Mouse (Mus musculus) heart, embryonic 14.5 days (tissue): ENCODE data around the gene Trpc2. TPM values are rescaled to one million over a fixed set of nuclear protein-coding genes. Genes with fewer than 3 reads are reported as not detected.

Experiments used
- ATAC-seq: fragments of 200-750 bp; cut with Nextera tagmentation; 2 replicates; pipeline ENCODE4 v1.8.0; 2017; ENCODE audit warnings: low read depth, moderate TSS enrichment; ENCODE audit not compliant: insufficient number of reproducible peaks, insufficient read depth, low FRiP score
- H3K27ac ChIP-seq, 2 experiments: fragments of 200-500 bp in 1 of 2; fragments of 300-500 bp in 1 of 2; sonication (generic) in 1 of 2; replicated peaks in 1 of 2; 2 replicates each; pipeline ENCODE4 v1.5.1; 2012 to 2014; ENCODE audit warnings: low read depth in 2 of 2, low read length in 2 of 2, control low read depth in 1 of 2, mild to moderate bottlenecking in 1 of 2, mixed read lengths in 1 of 2; ENCODE audit not compliant: control insufficient read depth in 1 of 2, insufficient read depth in 1 of 2
- H3K27me3 ChIP-seq: fragments of 300-500 bp; sonication (generic); 2 replicates; pipeline ENCODE4 v1.6.1; 2014; ENCODE audit warnings: mild to moderate bottlenecking, low read length, control low read depth; ENCODE audit not compliant: control insufficient read depth, insufficient read depth
- H3K36me3 ChIP-seq: fragments of 300-500 bp; sonication (generic); 2 replicates; pipeline ENCODE4 v1.6.1; 2014; ENCODE audit warnings: mild to moderate bottlenecking, control low read depth, low read length, mixed read lengths; ENCODE audit not compliant: control insufficient read depth, insufficient read depth
- H3K4me1 ChIP-seq, 2 experiments: fragments of 200-500 bp in 1 of 2; fragments of 300-500 bp in 1 of 2; sonication (generic) in 1 of 2; 2 replicates each; pipeline ENCODE4 v1.6.1; 2012 to 2014; ENCODE audit warnings: low read length in 2 of 2, control low read depth in 1 of 2, mixed read lengths in 1 of 2; ENCODE audit not compliant: control insufficient read depth in 2 of 2, insufficient read depth in 2 of 2
- H3K4me2 ChIP-seq: fragments of 300-500 bp; sonication (generic); 2 replicates; pipeline ENCODE4 v1.6.1; 2014; ENCODE audit warnings: mild to moderate bottlenecking, low read length
- H3K4me3 ChIP-seq, 2 experiments: fragments of 200-500 bp in 1 of 2; fragments of 300-500 bp in 1 of 2; sonication (generic) in 1 of 2; 2 replicates each; pipeline ENCODE4 v1.5.1; 2012 to 2014; ENCODE audit warnings: low read length in 2 of 2, mild to moderate bottlenecking in 2 of 2, control low read depth in 1 of 2, low read depth in 1 of 2, moderate library complexity in 1 of 2; ENCODE audit not compliant: control insufficient read depth in 1 of 2, insufficient read depth in 1 of 2
- H3K9ac ChIP-seq: fragments of 300-500 bp; sonication (generic); 2 replicates; pipeline ENCODE4 v1.6.1; 2014; ENCODE audit warnings: mild to moderate bottlenecking, low read length
- H3K9me3 ChIP-seq: fragments of 300-500 bp; sonication (generic); 2 replicates; pipeline ENCODE4 v1.6.1; 2016; ENCODE audit warnings: low read length, control low read depth; ENCODE audit not compliant: control insufficient read depth
- WGBS: fragments of 180-500 bp; shearing (Covaris S2); extraction: QIAGEN DNeasy Blood & Tissue Kit; methylation state at CpG from one replicate; pipeline ENCODE4 v1.1.7; 2014; 5-methylcytosine and 5-hydroxymethylcytosine counted together
- polyA plus RNA-seq: library from polyadenylated mRNA; unstranded; fragments of >200 nt; fragmentation: Nextera tagmentation; extraction: Ambion mirVana; gene quantifications from 2 replicates; pipeline ENCODE4 v1.2.1, GENCODE M21; 2014

The Trpc2 gene
- polyA plus RNA-seq, 1 experiment from 2014 or later: not detected

DNA sequence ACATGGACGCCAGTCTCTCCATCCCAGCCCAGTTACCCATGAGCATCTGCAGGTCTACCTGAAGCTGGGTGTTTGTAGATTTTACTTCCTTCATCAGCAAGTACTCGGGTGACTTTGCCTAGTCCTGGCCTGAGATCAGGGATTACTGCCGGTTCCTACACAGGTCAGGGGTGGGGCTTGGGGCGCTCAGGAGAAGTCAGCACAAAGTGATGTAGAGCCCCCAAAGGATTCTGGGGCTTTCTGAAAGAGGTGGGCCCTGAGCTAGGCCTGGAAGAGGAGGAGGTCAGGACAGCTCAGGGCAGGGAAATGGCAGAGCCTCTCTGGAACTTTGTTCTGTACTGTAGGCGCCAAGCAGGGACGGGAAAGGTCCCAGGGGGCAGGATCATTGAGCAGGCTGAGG, 19.8 kb downstream of the Trpc2 start:
- no peaks in the 10 kb centered on the region for H3K27me3 ChIP-seq
- no peak overlapping the region for H3K9ac ChIP-seq
- H3K4me1 ChIP-seq: peaks cover 39 to 43% of the 10 kb centered on the region in 2 experiments
- H3K4me3 ChIP-seq: no peak overlapping the region
- H3K4me2 ChIP-seq: no peak overlapping the region
- no peaks in the 10 kb centered on the region for H3K9me3 ChIP-seq
- no peak for ATAC-seq
- WGBS: 45% methylated on average over 6 of the region's 6 CpGs
- H3K27ac ChIP-seq: peak overlapping the region in 1 of 2 experiments; percentile 16; a peak in 1 of 4 replicates
- no peaks in the 10 kb centered on the region for H3K36me3 ChIP-seq

DNA sequence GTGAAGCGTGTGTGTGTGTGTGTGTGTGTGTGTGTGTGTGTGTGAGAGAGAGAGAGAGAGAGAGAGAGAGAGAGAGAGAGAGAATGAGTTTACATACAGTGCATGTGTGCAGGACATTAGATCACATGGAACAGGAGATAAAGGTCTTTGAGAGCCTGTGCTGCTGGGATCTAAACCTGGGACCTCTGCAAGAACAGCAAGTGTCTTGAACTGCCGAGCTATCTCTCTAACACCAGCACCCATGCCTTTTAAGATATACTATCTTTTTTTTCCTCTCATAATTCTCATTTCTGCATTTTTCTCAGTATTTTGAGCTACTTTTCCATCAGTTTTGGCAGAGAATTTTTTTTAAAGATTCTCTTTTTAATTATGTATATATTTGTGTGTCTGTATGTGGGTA, 20.6 kb downstream of the Trpc2 start:
- no peak overlapping the region for H3K27ac ChIP-seq
- 43% methylated on average over 2 of the region's 2 CpGs for WGBS
- H3K36me3 ChIP-seq: no peaks in the 10 kb centered on the region
- no peaks in the 10 kb centered on the region for H3K27me3 ChIP-seq
- no peaks in the 10 kb centered on the region for H3K9me3 ChIP-seq
- H3K4me3 ChIP-seq: no peak overlapping the region
- no peak overlapping the region for H3K9ac ChIP-seq
- no peak overlapping the region for H3K4me2 ChIP-seq
- ATAC-seq: no peak
- peaks cover 39 to 43% of the 10 kb centered on the region in 2 experiments for H3K4me1 ChIP-seq

DNA sequence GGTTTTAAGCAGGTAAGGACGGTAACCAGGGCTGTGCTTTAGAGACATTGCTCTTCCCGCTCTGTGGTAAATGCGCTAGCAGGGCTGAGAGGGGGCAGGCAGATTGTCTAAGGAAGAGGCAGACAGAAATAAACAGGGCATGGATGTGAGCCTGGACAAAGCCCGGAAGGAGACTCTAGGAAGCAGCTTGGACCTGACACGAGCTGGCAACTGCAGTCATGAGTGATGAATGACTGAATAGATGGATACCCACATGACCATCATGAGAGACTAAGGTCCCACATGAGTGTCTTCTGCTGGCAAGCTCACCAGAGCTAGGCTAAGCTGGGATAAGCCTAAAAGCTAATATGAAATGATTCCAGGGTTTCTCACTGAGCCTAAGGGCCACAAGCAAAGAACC, 21.2 kb downstream of the Trpc2 start:
- Histone ChIP-seq H3K36me3 (no peaks in the 10 kb centered on the region), H3K27ac (no peak overlapping the region), H3K9me3 (no peaks in the 10 kb centered on the region), H3K27me3 (no peaks in the 10 kb centered on the region), H3K4me3 (no peak overlapping the region), H3K9ac (no peak overlapping the region), H3K4me2 (no peak overlapping the region), H3K4me1 (peaks cover 39 to 42% of the 10 kb centered on the region in 2 experiments)
- 52% methylated on average over 5 of the region's 5 CpGs for WGBS
- no peak for ATAC-seq

DNA sequence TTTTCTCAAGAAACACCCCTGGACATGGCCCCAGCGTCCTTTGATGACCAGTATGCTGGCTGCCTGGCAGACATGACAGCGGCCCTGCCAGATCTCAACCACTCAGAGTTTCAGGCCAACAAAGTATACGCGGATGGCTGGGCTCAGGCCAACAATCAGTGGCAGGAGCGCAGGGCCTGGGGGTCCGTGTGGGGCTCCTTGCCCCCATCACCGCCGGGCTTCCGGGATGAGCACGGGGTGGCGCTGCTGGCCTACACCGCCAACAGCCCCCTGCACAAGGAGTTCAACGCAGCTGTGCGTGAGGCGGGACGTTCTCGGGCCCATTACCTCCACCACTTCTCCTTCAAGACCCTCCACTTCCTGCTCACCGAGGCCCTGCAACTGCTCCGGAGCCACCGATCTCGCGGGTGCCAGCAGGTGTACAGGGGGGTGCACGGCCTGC, 23.8 kb downstream of the Trpc2 start:
- 0 out of 2 replicates have a peak, but pooled peaks have one; percentile 23 for ATAC-seq
- H3K36me3 ChIP-seq: no peaks in the 10 kb centered on the region
- no peak overlapping the region for H3K27ac ChIP-seq
- H3K27me3 ChIP-seq: no peaks in the 10 kb centered on the region
- H3K4me2 ChIP-seq: peak overlapping the region; percentile 78
- peaks cover 19 to 21% of the 10 kb centered on the region in 2 experiments; a peak in 3 of 4 replicates for H3K4me1 ChIP-seq
- H3K9ac ChIP-seq: peak overlapping the region; percentile 65
- H3K9me3 ChIP-seq: no peaks in the 10 kb centered on the region
- WGBS: 7% methylated on average over 23 of the region's 23 CpGs
- H3K4me3 ChIP-seq: peak overlapping the region; percentile 37 to 45

DNA sequence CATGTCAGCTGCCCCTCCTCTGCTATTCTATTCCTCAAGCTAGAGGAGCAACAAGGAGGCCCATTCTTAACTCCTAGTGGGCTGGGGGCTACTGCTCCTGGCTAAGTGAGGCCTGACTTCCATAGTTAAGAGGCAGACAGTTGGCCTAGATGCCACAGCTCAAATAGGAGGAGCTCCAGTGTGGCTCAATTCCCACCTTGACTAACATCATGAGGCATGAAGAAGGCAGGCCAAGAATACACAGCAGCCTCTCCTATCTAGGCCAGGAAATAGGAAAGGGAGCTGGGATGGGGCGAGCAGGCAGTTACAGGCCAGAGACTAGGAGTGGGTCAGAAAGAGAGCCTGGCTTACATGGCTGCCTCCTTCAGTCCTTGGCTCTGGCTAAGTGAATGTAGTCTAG, 25.3 kb downstream of the Trpc2 start:
- ATAC-seq: no peak
- Histone ChIP-seq H3K36me3 (no peaks in the 10 kb centered on the region), H3K4me1 (peaks cover 10 to 11% of the 10 kb centered on the region in 2 experiments; a peak in 3 of 4 replicates), H3K27ac (no peak overlapping the region), H3K27me3 (no peaks in the 10 kb centered on the region), H3K9me3 (no peaks in the 10 kb centered on the region), H3K9ac (no peak overlapping the region), H3K4me3 (no peak overlapping the region), H3K4me2 (no peak overlapping the region)
- 67% methylated on average over 1 of the region's 1 CpGs for WGBS

DNA sequence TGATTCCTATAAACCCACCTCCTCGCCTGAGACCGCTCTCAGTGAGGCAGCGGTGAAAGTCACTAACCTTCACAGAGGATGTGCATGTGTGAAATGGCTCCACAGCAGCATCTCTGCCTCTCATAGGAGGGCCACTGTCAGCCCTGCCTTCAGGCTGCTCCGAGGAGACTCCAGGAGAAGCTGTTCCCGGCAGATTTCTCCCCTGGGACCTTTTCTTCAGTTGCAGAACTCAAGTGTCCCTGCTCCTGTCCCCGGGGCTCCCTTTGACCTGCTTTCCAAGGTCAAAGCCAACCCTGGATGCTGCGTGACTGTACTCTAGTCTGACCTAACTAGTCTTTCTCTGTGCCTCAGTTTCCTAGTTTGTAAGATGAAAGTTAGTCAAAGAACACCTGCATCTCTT, 26.3 kb downstream of the Trpc2 start, which contains the start of gene Art5:
Gene Art5, minus strand, starts transcription at position 319 of the 400 bp plus-strand sequence.
- Histone ChIP-seq H3K27ac (no peak within 1 kb of the TSS), H3K9me3 (no peaks in the 10 kb centered on the region), H3K36me3 (no peaks in the 10 kb centered on the region), H3K4me2 (no peak within 1 kb of the TSS), H3K9ac (no peak within 1 kb of the TSS), H3K27me3 (no peaks in the 10 kb centered on the region), H3K4me3 (no peak within 1 kb of the TSS), H3K4me1 (peaks cover 9 to 10% of the 10 kb centered on the region in 2 experiments; a peak in 2 of 4 replicates)
- WGBS: 66% methylated on average over 7 of the region's 7 CpGs
- no peak for ATAC-seq

DNA sequence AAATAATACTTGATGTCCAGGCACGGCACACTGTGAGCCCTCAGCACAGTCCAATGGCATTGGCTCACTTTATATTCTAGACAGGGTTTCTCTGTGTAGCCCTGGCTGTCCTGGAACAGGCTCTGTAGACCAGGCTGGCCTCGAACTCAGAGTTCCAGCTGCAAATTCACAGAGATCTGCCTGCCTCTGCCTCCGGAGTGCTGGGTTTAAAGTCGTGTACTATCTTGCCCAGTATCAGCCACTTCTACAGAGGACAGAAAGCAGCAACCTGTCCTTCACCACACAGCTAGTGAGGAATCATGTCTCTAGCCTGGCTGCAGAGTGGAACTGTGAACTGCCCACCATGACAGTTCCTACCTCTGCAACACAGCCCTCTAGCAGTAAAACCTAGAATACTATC, 26.8 kb downstream of the Trpc2 start:
- Histone ChIP-seq H3K4me3 (no peak overlapping the region), H3K4me1 (peaks cover 9 to 10% of the 10 kb centered on the region in 2 experiments; a peak in 2 of 4 replicates), H3K9me3 (no peaks in the 10 kb centered on the region), H3K27ac (no peak overlapping the region), H3K36me3 (no peaks in the 10 kb centered on the region), H3K9ac (no peak overlapping the region), H3K4me2 (no peak overlapping the region), H3K27me3 (no peaks in the 10 kb centered on the region)
- 83% methylated on average over 4 of the region's 4 CpGs for WGBS
- no peak for ATAC-seq

DNA sequence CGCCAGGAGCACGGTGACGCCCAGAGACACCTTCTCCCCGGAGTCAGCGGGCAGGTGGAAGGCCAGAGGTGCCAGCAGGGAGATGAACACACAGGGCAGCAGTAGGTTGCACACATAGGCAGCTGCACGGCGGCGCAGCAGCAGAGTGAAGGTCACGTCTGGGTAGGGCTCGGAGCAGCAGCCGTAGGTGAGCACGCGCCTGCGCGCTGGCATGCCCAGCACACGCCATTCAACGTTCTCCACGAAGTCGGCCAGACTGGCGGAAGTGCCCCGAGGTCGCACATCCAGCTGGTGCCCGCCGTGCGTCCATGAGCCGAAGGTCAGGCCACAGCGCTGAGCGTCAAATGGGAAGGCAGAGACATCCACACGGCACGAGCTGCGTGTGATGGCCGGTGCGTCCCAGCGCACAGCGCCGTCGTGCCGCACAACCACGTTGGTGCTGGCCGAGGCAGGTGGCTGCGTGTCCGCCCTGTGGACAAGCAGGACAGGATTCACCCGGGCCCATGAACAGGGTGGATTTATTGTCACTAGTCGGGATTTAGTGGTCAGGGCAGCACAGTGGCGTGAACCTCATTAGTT, 30.3 kb downstream of the Trpc2 start:
- ATAC-seq: no peak
- 69% methylated on average over 45 of the region's 45 CpGs for WGBS

More for the DNA sequence above, 30.3 kb downstream of the Trpc2 start:
- H3K4me3 ChIP-seq: no peak overlapping the region
- no peaks in the 10 kb centered on the region for H3K27me3 ChIP-seq
- H3K36me3 ChIP-seq: peaks cover 4% of the 10 kb centered on the region
- H3K9me3 ChIP-seq: no peaks in the 10 kb centered on the region
- H3K4me1 ChIP-seq: no peaks in the 10 kb centered on the region
- H3K9ac ChIP-seq: no peak overlapping the region
- no peak overlapping the region for H3K4me2 ChIP-seq
- H3K27ac ChIP-seq: no peak overlapping the region
